Mouse (Mus musculus): ENCODE measurements at regions not wholly inside any gene's neighbourhood (a gene's known extent, or its start where the extent isn't known, plus 50 kb on each side); places are given as distances from the start of the nearest gene placed in this dataset.

DNA sequence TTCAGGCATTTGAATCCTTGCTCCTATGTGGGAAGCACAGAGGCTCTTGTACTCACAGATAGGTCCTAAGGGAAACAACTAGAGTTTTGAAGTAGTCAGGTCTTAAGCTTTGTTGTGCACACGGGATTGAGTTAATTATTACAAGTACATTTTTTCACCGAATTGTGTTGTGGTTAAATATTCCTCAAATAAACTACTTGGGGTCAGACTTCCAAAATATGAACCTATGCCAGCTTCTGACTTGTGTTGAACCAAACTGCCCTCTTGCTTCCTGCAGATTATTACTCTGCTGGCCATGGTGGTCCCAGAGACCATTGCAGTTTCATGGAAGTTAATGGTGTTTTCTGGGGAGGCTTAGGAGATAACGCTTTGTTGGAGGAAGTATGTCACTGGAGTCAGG lies 105.5 kb upstream of the Fggy start:
- Histone ChIP-seq H3K27me3 (no peaks in the 10 kb centered on the region), H3K4me2 (replicated peaks) (no peak overlapping the region), H3K9ac (replicated peaks) (no peak overlapping the region), H3K27ac (replicated peaks) (no peak overlapping the region), H3K9me3 (no peaks in the 10 kb centered on the region), H3K4me3 (no peak overlapping the region), H3K36me3 (no peaks in the 10 kb centered on the region), H3K4me1 (no peaks in the 10 kb centered on the region)
- no peak for ATAC-seq (replicated peaks)
- 92% methylated on average over 3 of the region's 3 CpGs for WGBS

DNA sequence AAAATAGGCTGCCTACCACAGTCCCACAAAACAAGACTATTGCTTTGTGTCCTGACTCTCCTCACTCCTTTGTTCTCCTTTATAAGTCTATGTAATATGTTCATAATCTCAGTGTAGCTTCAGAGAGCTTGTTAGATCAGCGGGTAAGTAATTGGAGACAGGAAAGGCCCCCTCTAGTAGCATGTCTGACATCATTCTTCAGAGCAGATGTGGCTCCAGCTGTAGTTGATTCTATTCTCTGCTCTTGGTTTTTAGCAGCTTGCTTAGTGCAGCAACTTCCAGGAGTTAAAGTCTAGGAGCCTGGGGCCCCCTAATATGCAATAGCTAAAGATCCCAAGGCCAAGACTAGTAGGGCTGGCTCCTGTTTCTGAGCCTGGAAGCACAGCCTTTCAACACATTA lies 101.0 kb upstream of the Fggy start:
- Histone ChIP-seq H3K27me3 (no peaks in the 10 kb centered on the region), H3K4me3 (no peak overlapping the region), H3K36me3 (no peaks in the 10 kb centered on the region), H3K9ac (replicated peaks) (no peak overlapping the region), H3K9me3 (no peaks in the 10 kb centered on the region), H3K4me1 (no peaks in the 10 kb centered on the region), H3K27ac (replicated peaks) (no peak overlapping the region), H3K4me2 (replicated peaks) (no peak overlapping the region)
- 92% methylated on average over 1 of the region's 1 CpGs for WGBS
- ATAC-seq (replicated peaks), result no peak

GRCm38 (mm10) chr4:95456943-95457342 lies 100.4 kb upstream of the Fggy start:
- no peak overlapping the region for H3K27ac ChIP-seq (replicated peaks)
- no peaks in the 10 kb centered on the region for H3K27me3 ChIP-seq
- H3K4me3 ChIP-seq, result no peak overlapping the region
- 90% methylated on average over 5 of the region's 5 CpGs for WGBS
- H3K4me1 ChIP-seq, result no peaks in the 10 kb centered on the region
- H3K36me3 ChIP-seq, result no peaks in the 10 kb centered on the region
- H3K9ac ChIP-seq (replicated peaks), result no peak overlapping the region
- H3K4me2 ChIP-seq (replicated peaks), result no peak overlapping the region
- no peak for ATAC-seq (replicated peaks)
- H3K9me3 ChIP-seq, result no peaks in the 10 kb centered on the region

- Histone ChIP-seq H3K9ac (replicated peaks) (no peak overlapping the region), H3K36me3 (no peaks in the 10 kb centered on the region), H3K4me1 (no peaks in the 10 kb centered on the region), H3K4me2 (replicated peaks) (no peak overlapping the region), H3K27me3 (no peaks in the 10 kb centered on the region), H3K4me3 (no peak overlapping the region), H3K27ac (replicated peaks) (no peak overlapping the region), H3K9me3 (no peaks in the 10 kb centered on the region)
- WGBS, result 73% methylated on average over 3 of the region's 3 CpGs
- no peak for ATAC-seq (replicated peaks)
These were observed 94.8 kb upstream of the Fggy start for GRCm38 (mm10) chr4:95462476-95462875.

DNA sequence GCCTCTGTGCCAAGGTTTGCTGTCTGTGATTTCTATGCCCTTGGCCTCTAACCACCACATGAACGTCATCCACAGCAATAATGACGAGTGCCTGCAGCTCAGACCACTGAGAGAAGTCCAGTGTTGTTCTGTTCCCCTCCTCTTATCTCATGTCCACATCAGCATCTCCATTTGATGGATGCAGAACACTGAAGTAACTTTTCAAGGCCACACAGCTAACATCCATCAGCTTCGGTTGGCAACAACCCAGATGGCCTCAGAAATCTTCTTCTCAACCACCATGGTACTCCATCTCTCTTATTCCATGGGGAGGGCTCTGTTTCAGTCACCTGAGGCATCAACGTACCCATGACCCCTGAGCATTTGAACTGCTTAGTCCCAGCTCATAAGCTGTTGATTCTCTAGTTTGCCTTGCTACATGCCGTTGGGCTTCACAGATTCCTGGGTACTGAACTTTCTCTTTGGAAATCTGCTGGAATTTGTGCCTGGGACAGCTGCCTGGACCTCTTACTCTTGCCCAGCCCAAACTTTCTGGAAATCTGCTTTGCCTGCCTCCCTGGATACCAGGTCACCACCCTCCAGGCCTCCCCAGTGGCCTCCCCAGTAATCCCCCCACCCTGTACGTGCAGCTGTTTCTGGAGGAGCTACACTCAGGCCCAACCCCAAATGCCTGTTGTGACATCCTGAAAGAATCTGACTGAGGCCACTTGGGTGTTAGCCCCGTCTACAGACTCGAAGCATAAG lies 94.1 kb upstream of the Fggy start:
- WGBS, result 80% methylated on average over 8 of the region's 8 CpGs
- Histone ChIP-seq H3K27ac (replicated peaks) (no peak overlapping the region), H3K4me3 (no peak overlapping the region), H3K4me1 (no peaks in the 10 kb centered on the region), H3K27me3 (no peaks in the 10 kb centered on the region), H3K4me2 (replicated peaks) (no peak overlapping the region), H3K9me3 (no peaks in the 10 kb centered on the region), H3K9ac (replicated peaks) (no peak overlapping the region), H3K36me3 (no peaks in the 10 kb centered on the region)
- no peak for ATAC-seq (replicated peaks)

- Histone ChIP-seq H3K4me2 (replicated peaks) (no peak overlapping the region), H3K27me3 (no peaks in the 10 kb centered on the region), H3K27ac (replicated peaks) (no peak overlapping the region), H3K9me3 (no peaks in the 10 kb centered on the region), H3K36me3 (no peaks in the 10 kb centered on the region), H3K9ac (replicated peaks) (no peak overlapping the region), H3K4me1 (no peaks in the 10 kb centered on the region), H3K4me3 (no peak overlapping the region)
- WGBS, result 72% methylated on average over 2 of the region's 2 CpGs
- no peak for ATAC-seq (replicated peaks)
These were observed 90.7 kb upstream of the Fggy start for GRCm38 (mm10) chr4:95466647-95467046.

GRCm38 (mm10) chr4:95467526-95467925 lies 89.8 kb upstream of the Fggy start:
- H3K9me3 ChIP-seq, result no peaks in the 10 kb centered on the region
- no peak overlapping the region for H3K4me3 ChIP-seq
- WGBS, result 85% methylated on average over 2 of the region's 2 CpGs
- no peaks in the 10 kb centered on the region for H3K27me3 ChIP-seq
- no peak for ATAC-seq (replicated peaks)
- H3K36me3 ChIP-seq, result no peaks in the 10 kb centered on the region
- H3K4me1 ChIP-seq, result no peaks in the 10 kb centered on the region
- no peak overlapping the region for H3K4me2 ChIP-seq (replicated peaks)
- no peak overlapping the region for H3K9ac ChIP-seq (replicated peaks)
- no peak overlapping the region for H3K27ac ChIP-seq (replicated peaks)

GRCm38 (mm10) chr4:95474726-95475406 lies 82.4 kb upstream of the Fggy start:
- H3K36me3 ChIP-seq, result no peaks in the 10 kb centered on the region
- WGBS, result 86% methylated on average over 5 of the region's 5 CpGs

GRCm38 (mm10) chr4:95476071-95476724 lies 81.1 kb upstream of the Fggy start:
- H3K4me3 ChIP-seq, result no peak overlapping the region
- WGBS, result 50% methylated on average over 12 of the region's 12 CpGs
- no peak overlapping the region for H3K27ac ChIP-seq (replicated peaks)
- H3K36me3 ChIP-seq, result no peaks in the 10 kb centered on the region
- no peak overlapping the region for H3K4me2 ChIP-seq (replicated peaks)
- H3K27me3 ChIP-seq, result no peaks in the 10 kb centered on the region
- no peaks in the 10 kb centered on the region for H3K4me1 ChIP-seq
- H3K9ac ChIP-seq (replicated peaks), result no peak overlapping the region
- no peak for ATAC-seq (replicated peaks)
- H3K9me3 ChIP-seq, result no peaks in the 10 kb centered on the region

More at GRCm38 (mm10) chr4:95474726-95475406, 82.4 kb upstream of the Fggy start:
- Histone ChIP-seq H3K9me3 (no peaks in the 10 kb centered on the region), H3K4me2 (replicated peaks) (no peak overlapping the region), H3K27me3 (no peaks in the 10 kb centered on the region), H3K4me3 (no peak overlapping the region), H3K27ac (replicated peaks) (no peak overlapping the region), H3K9ac (replicated peaks) (no peak overlapping the region), H3K4me1 (no peaks in the 10 kb centered on the region)
- no peak for ATAC-seq (replicated peaks)

DNA sequence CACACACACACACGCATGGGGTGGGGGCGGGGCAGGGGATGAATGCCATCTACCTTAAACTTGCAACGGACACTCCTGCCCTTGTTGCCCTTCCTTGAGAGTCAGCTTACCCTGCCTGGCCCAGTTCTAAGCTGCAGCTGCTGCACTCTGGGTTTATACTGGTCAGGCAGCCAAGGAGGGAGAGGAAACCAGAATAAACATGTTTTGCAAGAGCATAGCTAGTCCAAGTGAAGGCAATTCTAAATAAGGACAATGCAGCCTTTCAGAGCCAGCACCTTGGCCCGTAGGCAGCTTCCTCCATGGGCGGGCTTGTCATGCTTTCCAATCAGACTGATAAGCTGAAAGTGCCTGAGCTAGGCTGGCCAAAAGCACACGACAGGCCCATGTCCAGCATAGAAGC lies 73.7 kb upstream of the Fggy start:
- no peak overlapping the region for H3K9ac ChIP-seq (replicated peaks)
- ATAC-seq (replicated peaks), result no peak
- no peak overlapping the region for H3K4me2 ChIP-seq (replicated peaks)
- no peaks in the 10 kb centered on the region for H3K36me3 ChIP-seq
- H3K4me1 ChIP-seq, result no peaks in the 10 kb centered on the region
- WGBS, result 72% methylated on average over 5 of the region's 6 CpGs
- H3K27ac ChIP-seq (replicated peaks), result no peak overlapping the region
- no peak overlapping the region for H3K4me3 ChIP-seq
- no peaks in the 10 kb centered on the region for H3K9me3 ChIP-seq
- H3K27me3 ChIP-seq, result no peaks in the 10 kb centered on the region

- H3K27me3 ChIP-seq, result no peaks in the 10 kb centered on the region
- H3K4me3 ChIP-seq, result no peak overlapping the region
- no peak for ATAC-seq (replicated peaks)
- H3K27ac ChIP-seq (replicated peaks), result no peak overlapping the region
- no peaks in the 10 kb centered on the region for H3K36me3 ChIP-seq
- WGBS, result 82% methylated on average over 7 of the region's 7 CpGs
- H3K4me2 ChIP-seq (replicated peaks), result no peak overlapping the region
- no peaks in the 10 kb centered on the region for H3K4me1 ChIP-seq
- H3K9ac ChIP-seq (replicated peaks), result no peak overlapping the region
- H3K9me3 ChIP-seq, result no peaks in the 10 kb centered on the region
These were observed 70.0 kb upstream of the Fggy start for GRCm38 (mm10) chr4:95487323-95487722.

GRCm38 (mm10) chr4:95487969-95488368 lies 69.3 kb upstream of the Fggy start:
- Histone ChIP-seq H3K36me3 (no peaks in the 10 kb centered on the region), H3K4me1 (no peaks in the 10 kb centered on the region), H3K4me2 (replicated peaks) (no peak overlapping the region), H3K27me3 (no peaks in the 10 kb centered on the region), H3K4me3 (no peak overlapping the region), H3K27ac (replicated peaks) (no peak overlapping the region), H3K9ac (replicated peaks) (no peak overlapping the region), H3K9me3 (no peaks in the 10 kb centered on the region)
- ATAC-seq (replicated peaks), result no peak
- 88% methylated on average over 1 of the region's 1 CpGs for WGBS

Data from forebrain, embryonic 15.5 days (tissue).